Mouse (Mus musculus) CH12.LX (cell line): ENCODE measurements at regions not wholly inside any gene's neighbourhood (a gene's known extent, or its start where the extent isn't known, plus 50 kb on each side); places are given as distances from the start of the nearest gene placed in this dataset.

Experiments
- DNase-seq: peaks from one replicate; pipeline ENCODE4 v3.0.0-alpha.2; 2013; ENCODE audit errors: extremely low read depth
- H3K27ac ChIP-seq: 2 replicates; pipeline ENCODE4 v1.5.1; 2012; ENCODE audit warnings: low read depth, mild to moderate bottlenecking, control low read depth, moderate library complexity; ENCODE audit not compliant: insufficient read depth
- H3K27me3 ChIP-seq: replicated peaks from 2 replicates; pipeline ENCODE3; 2012; ENCODE audit warnings: inconsistent platforms
- H3K36me3 ChIP-seq, 2 experiments: replicated peaks in 1 of 2; 2 replicates each; pipeline versions ENCODE3 to v1.6.1; 2012; ENCODE audit warnings: inconsistent platforms in 1 of 2, low read length in 1 of 2, mild to moderate bottlenecking in 1 of 2, mixed read lengths in 1 of 2, moderate library complexity in 1 of 2; ENCODE audit not compliant: control insufficient read depth in 1 of 2, insufficient read depth in 1 of 2
- H3K4me1 ChIP-seq, 2 experiments: 2 replicates each; pipeline ENCODE4 v1.6.1; 2012; ENCODE audit warnings: inconsistent platforms in 1 of 2, moderate library complexity in 1 of 2; ENCODE audit not compliant: insufficient read depth in 2 of 2, control insufficient read depth in 1 of 2
- H3K4me2 ChIP-seq: 2 replicates; pipeline ENCODE4 v1.6.1; 2012; ENCODE audit warnings: low read depth, mild to moderate bottlenecking, control low read depth; ENCODE audit not compliant: poor library complexity, insufficient read depth, severe bottlenecking
- H3K4me3 ChIP-seq, 3 experiments: fragments of 150-350 bp in 1 of 3; sonication (generic) in 1 of 3; replicated peaks in 1 of 3; 2 replicates each; pipeline versions ENCODE3 to v1.5.1; 2011 to 2012; ENCODE audit warnings: low read depth in 2 of 3, low read length in 2 of 3, mild to moderate bottlenecking in 2 of 3, moderate library complexity in 2 of 3, control low read depth in 1 of 3, improper control_type of control experiment in 1 of 3, inconsistent platforms in 1 of 3, mixed read lengths in 1 of 3; ENCODE audit not compliant: poor library complexity in 1 of 3
- H3K79me2 ChIP-seq: replicated peaks from 2 replicates; pipeline ENCODE4 v1.6.1; 2012; ENCODE audit warnings: mild to moderate bottlenecking, moderate library complexity; ENCODE audit not compliant: control insufficient read depth, poor library complexity, insufficient read depth, severe bottlenecking; ENCODE audit errors: extremely low read depth
- H3K9ac ChIP-seq: 2 replicates; pipeline ENCODE4 v1.6.1; 2012; ENCODE audit warnings: low read depth, mild to moderate bottlenecking, control low read depth, moderate library complexity; ENCODE audit not compliant: insufficient read depth
- H3K9me3 ChIP-seq: replicated peaks from 2 replicates; pipeline ENCODE3; 2012; ENCODE audit warnings: low read length, inconsistent platforms, mixed read lengths
- BHLHE40 ChIP-seq: IDR thresholded peaks from 2 replicates; pipeline ENCODE4 v1.6.1; 2011; ENCODE audit warnings: mild to moderate bottlenecking, low read depth, low read length, improper control_type of control experiment
- CHD1 ChIP-seq: IDR thresholded peaks from 2 replicates; pipeline ENCODE4 v1.6.1; 2012; ENCODE audit warnings: low read depth, low read length, improper control_type of control experiment, inconsistent platforms
- CHD2 ChIP-seq: IDR thresholded peaks from 2 replicates; pipeline ENCODE4 v1.6.1; 2011; ENCODE audit warnings: low read length, improper control_type of control experiment
- CTCF ChIP-seq, 2 experiments: IDR thresholded peaks in 1 of 2; conservative IDR thresholded peaks in 1 of 2; 2 replicates each; pipeline ENCODE4 v1.5.1; 2011 to 2012; ENCODE audit warnings: low read depth in 2 of 2, low read length in 2 of 2, improper control_type of control experiment in 1 of 2, inconsistent platforms in 1 of 2, mild to moderate bottlenecking in 1 of 2, moderate library complexity in 1 of 2
- ELF1 ChIP-seq: IDR thresholded peaks from 2 replicates; pipeline ENCODE4 v1.6.1; 2014; ENCODE audit warnings: low read depth, mild to moderate bottlenecking, inconsistent platforms, low read length, improper control_type of control experiment
- EP300 ChIP-seq: IDR thresholded peaks from 2 replicates; pipeline ENCODE4 v1.6.1; 2011; ENCODE audit warnings: low read length, improper control_type of control experiment
- ETS1 ChIP-seq: conservative IDR thresholded peaks from 2 replicates; pipeline ENCODE4 v1.6.1; 2012; ENCODE audit warnings: low read depth, mild to moderate bottlenecking, inconsistent platforms, low read length, improper control_type of control experiment, moderate library complexity
- HCFC1 ChIP-seq: IDR thresholded peaks from 2 replicates; pipeline ENCODE4 v1.6.1; 2012; ENCODE audit warnings: low read depth, mild to moderate bottlenecking, inconsistent platforms, low read length, improper control_type of control experiment
- IRF4 ChIP-seq: IDR thresholded peaks from 2 replicates; pipeline ENCODE4 v1.6.1; 2014; ENCODE audit warnings: low read depth, mild to moderate bottlenecking, inconsistent platforms, low read length, improper control_type of control experiment
- MAFK ChIP-seq: IDR thresholded peaks from 2 replicates; pipeline ENCODE4 v1.6.1; 2011; ENCODE audit warnings: low read length, improper control_type of control experiment; ENCODE audit not compliant: insufficient replicate concordance
- MAX ChIP-seq: IDR thresholded peaks from 2 replicates; pipeline ENCODE4 v1.6.1; 2011; ENCODE audit warnings: low read length, improper control_type of control experiment
- MEF2A ChIP-seq: IDR thresholded peaks from 2 replicates; pipeline ENCODE4 v1.6.1; 2014; ENCODE audit warnings: low read depth, mild to moderate bottlenecking, inconsistent platforms, low read length, improper control_type of control experiment, borderline replicate concordance
- MYC ChIP-seq: IDR thresholded peaks from 2 replicates; pipeline ENCODE4 v1.6.1; 2011; ENCODE audit warnings: low read depth, mild to moderate bottlenecking, improper control_type of control experiment, low read length
- NELFE ChIP-seq: IDR thresholded peaks from 2 replicates; pipeline ENCODE4 v1.6.1; 2011; ENCODE audit warnings: low read depth, low read length, improper control_type of control experiment
- PAX5 ChIP-seq: IDR thresholded peaks from 2 replicates; pipeline ENCODE4 v1.6.1; 2012; ENCODE audit warnings: low read length, inconsistent platforms, mixed read lengths
- POLR2A ChIP-seq: IDR thresholded peaks from 2 replicates; pipeline ENCODE4 v1.6.1; 2011; ENCODE audit warnings: low read depth, mild to moderate bottlenecking, improper control_type of control experiment, low read length
- POLR2AphosphoS2 ChIP-seq: IDR thresholded peaks from 2 replicates; pipeline ENCODE4 v1.6.1; 2011; ENCODE audit warnings: low read depth, low read length, improper control_type of control experiment
- RAD21 ChIP-seq: IDR thresholded peaks from 2 replicates; pipeline ENCODE4 v1.6.1; 2011; ENCODE audit warnings: low read depth, mild to moderate bottlenecking, low read length, improper control_type of control experiment, moderate library complexity
- SIN3A ChIP-seq: IDR thresholded peaks from 2 replicates; pipeline ENCODE4 v1.6.1; 2012; ENCODE audit warnings: low read length, improper control_type of control experiment, inconsistent platforms
- SMC3 ChIP-seq: IDR thresholded peaks from 2 replicates; pipeline ENCODE4 v1.6.1; 2011; ENCODE audit warnings: low read depth, low read length, improper control_type of control experiment
- TBP ChIP-seq: conservative IDR thresholded peaks from 2 replicates; pipeline ENCODE4 v1.6.1; 2011; ENCODE audit warnings: low read depth, low read length, improper control_type of control experiment
- TCF12 ChIP-seq: IDR thresholded peaks from 2 replicates; pipeline ENCODE4 v1.6.1; 2014; ENCODE audit warnings: low read depth, mild to moderate bottlenecking, inconsistent platforms, low read length, improper control_type of control experiment
- UBTF ChIP-seq: IDR thresholded peaks from 2 replicates; pipeline ENCODE4 v1.6.1; 2012; ENCODE audit warnings: low read depth, mild to moderate bottlenecking, inconsistent platforms, low read length, improper control_type of control experiment, moderate library complexity
- USF2 ChIP-seq: conservative IDR thresholded peaks from 2 replicates; pipeline ENCODE4 v1.6.1; 2011; ENCODE audit warnings: low read depth, low read length, improper control_type of control experiment
- ZC3H11A ChIP-seq: IDR thresholded peaks from 2 replicates; pipeline ENCODE4 v1.6.1; 2012; ENCODE audit warnings: low read depth, mild to moderate bottlenecking, inconsistent platforms, low read length, improper control_type of control experiment
- ZKSCAN1 ChIP-seq: IDR thresholded peaks from 2 replicates; pipeline ENCODE4 v1.6.1; 2012; ENCODE audit warnings: low read depth, inconsistent platforms, low read length, improper control_type of control experiment, borderline replicate concordance
- dilution Hi-C: fragments of 300-500 bp; cut with MboI; formaldehyde crosslinking; loops from 2 replicates; pipeline ENCODE4 v1.14.3; 2020; ENCODE audit warnings: low sequenced_read_pairs; ENCODE audit not compliant: extremely low pct_unique_long_range_greater_than_20kb, extremely low pct_ligation_motif_present
- in situ Hi-C: fragments of 300-500 bp; cut with MboI; formaldehyde crosslinking; loops from 3 replicates; pipeline ENCODE4 v1.14.3; 2019; ENCODE audit warnings: low sequenced_read_pairs, low pct_ligation_motif_present, low pct_unique_long_range_greater_than_20kb, mixed read lengths

DNA sequence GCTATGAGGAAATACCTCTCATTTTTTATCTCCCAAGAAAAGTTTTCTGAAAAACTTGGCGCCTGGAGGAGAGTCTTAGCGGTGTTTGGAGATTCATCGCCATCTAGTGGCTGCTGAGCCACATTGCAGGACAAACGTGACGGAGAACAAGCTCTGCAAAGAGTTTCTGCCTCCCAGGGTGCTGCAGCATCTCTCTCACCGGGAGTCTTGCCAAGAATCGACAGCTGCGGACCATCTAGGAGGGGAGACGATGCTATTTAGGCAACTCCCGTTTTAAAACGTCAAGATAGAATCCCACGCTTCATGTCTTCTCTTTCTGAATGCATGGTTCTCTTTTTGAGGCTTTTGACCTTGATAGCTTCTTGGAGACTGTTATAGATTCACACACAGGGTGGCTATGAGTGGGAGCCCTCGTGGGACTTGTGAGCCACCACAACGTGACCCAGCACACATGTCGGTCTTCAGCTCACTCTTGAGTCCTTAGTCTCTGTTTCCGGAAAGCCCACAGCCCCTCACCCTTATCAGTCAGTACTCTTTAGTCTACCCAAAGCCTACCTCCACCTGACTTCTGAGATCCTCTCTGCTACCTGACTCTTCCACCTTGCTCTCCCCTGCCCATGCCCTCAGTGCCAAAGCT is 281.2 kb upstream of the Jmjd1c start:
- TF ChIP-seq IRF4 (0 out of 2 replicates have a peak, but pooled peaks have one; percentile 13), BHLHE40 (peak; percentile 42; the same call in 1 of the 2 replicates), CHD2 (no peak), CHD1 (no peak), CTCF (conservative IDR thresholded peaks at IDR 0.05 in 1 of 2, IDR thresholded peaks at IDR 0.05 in 1 of 2; ENCODE audit: low read depth in 2 of 2, low read length in 2 of 2) (peak; percentile 79), MAFK (no peak), USF2 (no peak), HCFC1 (no peak), MAX (no peak; the same call in 1 of the 2 replicates), SMC3 (peak; percentile 54), RAD21 (peak; percentile 66), POLR2AphosphoS2 (no peak), MYC (peak; percentile 32; the same call in 1 of the 2 replicates), TCF12 (no peak), MEF2A (no peak)
- TF ChIP-seq, all 38 proteins: peak for 6
- in situ Hi-C loops (loop anchor here (25.0 kb wide), 1 partner anchor 102 kb away; no protein-coding TSS in a partner anchor), dilution Hi-C loops (no loop called here)
- Histone ChIP-seq H3K27me3 (peaks cover 2% of the 10 kb centered on the region), H3K27ac (no peak overlapping the region), H3K9me3 (no peaks in the 10 kb centered on the region), H3K4me2 (peak overlapping the region; percentile 63), H3K9ac (no peak overlapping the region), H3K79me2 (no peaks in the 10 kb centered on the region), H3K4me1 (peaks cover 7 to 35% of the 10 kb centered on the region in 2 experiments), H3K4me3 (no peak overlapping the region), H3K36me3 (no peaks in the 10 kb centered on the region)
- DNase-seq: peak; percentile 76

DNA sequence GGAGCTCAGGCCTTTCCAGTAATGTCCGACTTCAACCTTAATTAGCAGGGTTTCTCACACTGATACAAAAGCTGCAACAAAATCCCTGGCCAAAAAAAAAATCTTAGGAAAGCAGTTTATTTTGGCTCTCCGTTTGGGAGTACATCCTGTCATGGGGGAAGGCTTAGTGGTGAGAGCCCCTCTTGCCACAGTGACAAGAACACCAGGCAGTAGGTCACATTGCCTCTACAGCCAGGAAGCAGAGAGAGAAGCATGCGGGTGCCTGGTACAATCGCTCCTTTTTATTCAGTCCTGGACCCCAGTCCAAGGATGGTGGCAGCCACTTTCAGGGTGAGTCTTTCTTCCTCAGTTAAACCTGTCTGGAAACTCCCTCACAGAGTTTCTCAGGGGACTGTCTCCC is 280.0 kb upstream of the Jmjd1c start:
- dilution Hi-C loops (no loop called here), in situ Hi-C loops (loop anchor here (25.0 kb wide), 1 partner anchor 104 kb away; no protein-coding TSS in a partner anchor)
- no peak overlapping the region for H3K9ac ChIP-seq
- no peak overlapping the region for H3K4me3 ChIP-seq
- H3K27me3 ChIP-seq: peaks cover 2% of the 10 kb centered on the region
- TF ChIP-seq ZC3H11A: no peak
- no peak for TF ChIP-seq ETS1
- TF ChIP-seq IRF4: no peak
- TF ChIP-seq NELFE: no peak
- no peak for TF ChIP-seq UBTF
- TF ChIP-seq TBP: no peak
- TF ChIP-seq RAD21: no peak
- no peak for TF ChIP-seq USF2
- no peak for TF ChIP-seq TCF12
- TF ChIP-seq SMC3: no peak
- TF ChIP-seq MAFK: no peak
- TF ChIP-seq CTCF (conservative IDR thresholded peaks at IDR 0.05 in 1 of 2, IDR thresholded peaks at IDR 0.05 in 1 of 2; ENCODE audit: low read depth in 2 of 2, low read length in 2 of 2): no peak
- no peak for TF ChIP-seq ZKSCAN1
- TF ChIP-seq ELF1: no peak
- TF ChIP-seq CHD1: no peak
- no peak for TF ChIP-seq CHD2
- TF ChIP-seq POLR2A: no peak
- no peak for TF ChIP-seq SIN3A
- no peak for TF ChIP-seq PAX5
- no peak for TF ChIP-seq EP300
- no peaks in the 10 kb centered on the region for H3K36me3 ChIP-seq
- peaks cover 7 to 35% of the 10 kb centered on the region in 2 experiments for H3K4me1 ChIP-seq
- DNase-seq: no peak
- no peaks in the 10 kb centered on the region for H3K79me2 ChIP-seq
- no peaks in the 10 kb centered on the region for H3K9me3 ChIP-seq
- no peak overlapping the region for H3K4me2 ChIP-seq
- no peak overlapping the region for H3K27ac ChIP-seq
